Mouse (Mus musculus) megakaryocyte, embryonic 14.5 days (primary cell): ENCODE data around the gene Qdpr.

ENCODE experiments used
- FLI1 ChIP-seq: IDR thresholded peaks from 2 replicates; pipeline ENCODE4 v1.6.1; 2012; ENCODE audit warnings: low read length, inconsistent platforms, mixed read lengths
- GATA1 ChIP-seq: IDR thresholded peaks from 3 replicates; pipeline ENCODE4 v1.6.1; 2012; ENCODE audit warnings: mixed read lengths, low read length, inconsistent platforms, borderline replicate concordance

GRCm38 (mm10) chr5:45496930-45497550 lies 47.0 kb upstream of the Qdpr start:
- TF ChIP-seq GATA1: no peak
- no peak for TF ChIP-seq FLI1
